Mouse (Mus musculus) cerebellum, adult 9-10 months (tissue): ENCODE measurements around the gene Gpr137.

Experiments used
- DNase-seq: peaks from one replicate; pipeline ENCODE4 v3.0.0; 2022

Gene Gpr137

GRCm38 (mm10) chr19:6972247-6972917 lies 30.1 kb upstream of the Gpr137 start:
- no peak for DNase-seq

- no peak for DNase-seq
These were observed 29.4 kb upstream of the Gpr137 start for GRCm38 (mm10) chr19:6971644-6972043.

GRCm38 (mm10) chr19:6970460-6971085 lies 28.3 kb upstream of the Gpr137 start:
- no peak for DNase-seq

- no peak for DNase-seq
These were observed 27.5 kb upstream of the Gpr137 start for GRCm38 (mm10) chr19:6969665-6970381.

GRCm38 (mm10) chr19:6969291-6969664 lies 27.0 kb upstream of the Gpr137 start:
- DNase-seq: no peak

- no peak for DNase-seq
These were observed 26.4 kb upstream of the Gpr137 start for GRCm38 (mm10) chr19:6968491-6969271.

GRCm38 (mm10) chr19:6956461-6956860 lies 14.2 kb upstream of the Gpr137 start:
- DNase-seq: no peak

GRCm38 (mm10) chr19:6955424-6955823 lies 13.1 kb upstream of the Gpr137 start:
- DNase-seq: no peak

GRCm38 (mm10) chr19:6954046-6954445 lies 11.8 kb upstream of the Gpr137 start:
- no peak for DNase-seq

GRCm38 (mm10) chr19:6952712-6953037 lies 10.4 kb upstream of the Gpr137 start:
- no peak for DNase-seq

GRCm38 (mm10) chr19:6951994-6952711 lies 9.9 kb upstream of the Gpr137 start:
- peak; percentile 85 for DNase-seq

- DNase-seq: peak; percentile 95
These were observed 9.2 kb upstream of the Gpr137 start for GRCm38 (mm10) chr19:6951381-6951968.

- DNase-seq: peak; percentile 82
These were observed 8.4 kb upstream of the Gpr137 start for GRCm38 (mm10) chr19:6950613-6951153.

GRCm38 (mm10) chr19:6949951-6950350 lies 7.7 kb upstream of the Gpr137 start:
- DNase-seq: no peak

GRCm38 (mm10) chr19:6949532-6949931 lies 7.3 kb upstream of the Gpr137 start:
- DNase-seq: no peak

GRCm38 (mm10) chr19:6948186-6948585 lies 5.9 kb upstream of the Gpr137 start:
- DNase-seq: peak; percentile 84

GRCm38 (mm10) chr19:6947742-6948141 lies 5.5 kb upstream of the Gpr137 start:
- DNase-seq: no peak

GRCm38 (mm10) chr19:6943709-6944108 lies 1.4 kb upstream of the Gpr137 start:
- DNase-seq: no peak

- DNase-seq: no peak
These were observed 484 bp upstream of the Gpr137 start for GRCm38 (mm10) chr19:6942764-6943163.

GRCm38 (mm10) chr19:6941372-6942248 lies 670 bp downstream of the Gpr137 start, which contains the start of gene Bad:
Gene Bad (plus strand): TSS chr19:6941861.
- DNase-seq: peak; percentile 93
